Mouse (Mus musculus): ENCODE data around the gene Tspo. TPM values are rescaled to one million over a fixed set of nuclear protein-coding genes. Genes with fewer than 3 reads are reported as not detected.

Gene Tspo
- polyA plus RNA-seq, 1 experiment from 2014 or later: 144 TPM

GRCm38 (mm10) chr15:83569682-83570081, 6.3 kb downstream of the Tspo start:
- no peak overlapping the region for H3K27ac ChIP-seq (ENCODE audit: low read depth, low read length)
- no peak overlapping the region for H3K4me3 ChIP-seq (ENCODE audit: low read depth, low read length)
- H3K4me1 ChIP-seq (replicated peaks; ENCODE audit: control insufficient read depth, insufficient read depth, low read length): peaks cover 16% of the 10 kb centered on the region
- DNase-seq (ENCODE audit: low spot score) (no peak), ATAC-seq (replicated peaks; ENCODE audit: low FRiP score) (0 out of 2 replicates have a peak, but pooled peaks have one; percentile 29)
- H3K36me3 ChIP-seq (ENCODE audit: control insufficient read depth, insufficient read depth, low read length): peaks cover 3% of the 10 kb centered on the region; the same call in 1 of the 2 replicates
- no peaks in the 10 kb centered on the region for H3K9me3 ChIP-seq (ENCODE audit: control insufficient read depth, low read length)
- WGBS: 48% methylated on average over 11 of the region's 11 CpGs
- no peak overlapping the region for H3K9ac ChIP-seq (ENCODE audit: low read depth, low read length)
- H3K27me3 ChIP-seq (replicated peaks; ENCODE audit: control insufficient read depth, insufficient read depth, low read length): no peaks in the 10 kb centered on the region
- H3K4me2 ChIP-seq: no peak overlapping the region

GRCm38 (mm10) chr15:83570641-83571040, 7.2 kb downstream of the Tspo start:
- WGBS: 62% methylated on average over 2 of the region's 2 CpGs
- Histone ChIP-seq H3K9ac (ENCODE audit: low read depth, low read length) (no peak overlapping the region), H3K4me3 (ENCODE audit: low read depth, low read length) (no peak overlapping the region), H3K4me1 (replicated peaks; ENCODE audit: control insufficient read depth, insufficient read depth, low read length) (peaks cover 8% of the 10 kb centered on the region), H3K36me3 (ENCODE audit: control insufficient read depth, insufficient read depth, low read length) (peaks cover 12% of the 10 kb centered on the region; the same call in 1 of the 2 replicates), H3K4me2 (no peak overlapping the region), H3K27me3 (replicated peaks; ENCODE audit: control insufficient read depth, insufficient read depth, low read length) (no peaks in the 10 kb centered on the region), H3K9me3 (ENCODE audit: control insufficient read depth, low read length) (no peaks in the 10 kb centered on the region), H3K27ac (ENCODE audit: low read depth, low read length) (no peak overlapping the region)
- no peak for ATAC-seq (replicated peaks; ENCODE audit: low FRiP score)
- no peak for DNase-seq (ENCODE audit: low spot score)

- Histone ChIP-seq H3K9ac (ENCODE audit: low read depth, low read length) (no peak overlapping the region), H3K9me3 (ENCODE audit: control insufficient read depth, low read length) (no peaks in the 10 kb centered on the region), H3K4me2 (no peak overlapping the region), H3K4me1 (replicated peaks; ENCODE audit: control insufficient read depth, insufficient read depth, low read length) (peaks cover 3% of the 10 kb centered on the region; the same call in 1 of the 2 replicates), H3K36me3 (ENCODE audit: control insufficient read depth, insufficient read depth, low read length) (peaks cover 21% of the 10 kb centered on the region), H3K4me3 (ENCODE audit: low read depth, low read length) (no peak overlapping the region), H3K27me3 (replicated peaks; ENCODE audit: control insufficient read depth, insufficient read depth, low read length) (no peaks in the 10 kb centered on the region), H3K27ac (ENCODE audit: low read depth, low read length) (no peak overlapping the region)
- ATAC-seq (replicated peaks; ENCODE audit: low FRiP score) (no peak), DNase-seq (ENCODE audit: low spot score) (no peak)
- WGBS: 89% methylated on average over 5 of the region's 5 CpGs
These were observed 8.2 kb downstream of the Tspo start for GRCm38 (mm10) chr15:83571636-83572035.

- Histone ChIP-seq H3K27me3 (replicated peaks; ENCODE audit: control insufficient read depth, insufficient read depth, low read length) (no peaks in the 10 kb centered on the region), H3K36me3 (ENCODE audit: control insufficient read depth, insufficient read depth, low read length) (peaks cover 22% of the 10 kb centered on the region), H3K9ac (ENCODE audit: low read depth, low read length) (no peak overlapping the region), H3K4me2 (no peak overlapping the region), H3K4me3 (ENCODE audit: low read depth, low read length) (no peak overlapping the region), H3K27ac (ENCODE audit: low read depth, low read length) (no peak overlapping the region), H3K4me1 (replicated peaks; ENCODE audit: control insufficient read depth, insufficient read depth, low read length) (no peaks in the 10 kb centered on the region), H3K9me3 (ENCODE audit: control insufficient read depth, low read length) (no peaks in the 10 kb centered on the region)
- DNase-seq (ENCODE audit: low spot score) (no peak), ATAC-seq (replicated peaks; ENCODE audit: low FRiP score) (no peak)
- WGBS: 81% methylated on average over 4 of the region's 4 CpGs
These were observed 8.7 kb downstream of the Tspo start for GRCm38 (mm10) chr15:83572132-83572531.

GRCm38 (mm10) chr15:83573606-83574005, 10.2 kb downstream of the Tspo start:
- Histone ChIP-seq H3K36me3 (ENCODE audit: control insufficient read depth, insufficient read depth, low read length) (peaks cover 25% of the 10 kb centered on the region), H3K4me2 (no peak overlapping the region)

GRCm38 (mm10) chr15:83574731-83575351, 11.4 kb downstream of the Tspo start:
- WGBS: 78% methylated on average over 6 of the region's 6 CpGs
- Histone ChIP-seq H3K27ac (ENCODE audit: low read depth, low read length) (no peak overlapping the region), H3K9ac (ENCODE audit: low read depth, low read length) (no peak overlapping the region), H3K4me2 (no peak overlapping the region), H3K4me1 (replicated peaks; ENCODE audit: control insufficient read depth, insufficient read depth, low read length) (no peaks in the 10 kb centered on the region), H3K9me3 (ENCODE audit: control insufficient read depth, low read length) (no peaks in the 10 kb centered on the region), H3K36me3 (ENCODE audit: control insufficient read depth, insufficient read depth, low read length) (peaks cover 36% of the 10 kb centered on the region), H3K27me3 (replicated peaks; ENCODE audit: control insufficient read depth, insufficient read depth, low read length) (no peaks in the 10 kb centered on the region), H3K4me3 (ENCODE audit: low read depth, low read length) (no peak overlapping the region)
- DNase-seq (ENCODE audit: low spot score) (no peak), ATAC-seq (replicated peaks; ENCODE audit: low FRiP score) (no peak)

More at GRCm38 (mm10) chr15:83573606-83574005, 10.2 kb downstream of the Tspo start:
- H3K9ac ChIP-seq (ENCODE audit: low read depth, low read length): no peak overlapping the region
- no peak overlapping the region for H3K27ac ChIP-seq (ENCODE audit: low read depth, low read length)
- no peaks in the 10 kb centered on the region for H3K9me3 ChIP-seq (ENCODE audit: control insufficient read depth, low read length)
- no peaks in the 10 kb centered on the region for H3K27me3 ChIP-seq (replicated peaks; ENCODE audit: control insufficient read depth, insufficient read depth, low read length)
- ATAC-seq (replicated peaks; ENCODE audit: low FRiP score): no peak
- H3K4me3 ChIP-seq (ENCODE audit: low read depth, low read length): no peak overlapping the region
- DNase-seq (ENCODE audit: low spot score): no peak
- no peaks in the 10 kb centered on the region for H3K4me1 ChIP-seq (replicated peaks; ENCODE audit: control insufficient read depth, insufficient read depth, low read length)
- WGBS: 93% methylated on average over 12 of the region's 12 CpGs

- Histone ChIP-seq H3K27ac (ENCODE audit: low read depth, low read length) (no peak overlapping the region), H3K4me3 (ENCODE audit: low read depth, low read length) (no peak overlapping the region), H3K27me3 (replicated peaks; ENCODE audit: control insufficient read depth, insufficient read depth, low read length) (no peaks in the 10 kb centered on the region), H3K9ac (ENCODE audit: low read depth, low read length) (no peak overlapping the region), H3K36me3 (ENCODE audit: control insufficient read depth, insufficient read depth, low read length) (peaks cover 40% of the 10 kb centered on the region), H3K4me2 (no peak overlapping the region), H3K4me1 (replicated peaks; ENCODE audit: control insufficient read depth, insufficient read depth, low read length) (no peaks in the 10 kb centered on the region), H3K9me3 (ENCODE audit: control insufficient read depth, low read length) (no peaks in the 10 kb centered on the region)
- WGBS: 90% methylated on average over 8 of the region's 8 CpGs
- ATAC-seq (replicated peaks; ENCODE audit: low FRiP score): no peak
- DNase-seq (ENCODE audit: low spot score): no peak
These were observed 12.2 kb downstream of the Tspo start for GRCm38 (mm10) chr15:83575543-83575942.

- no peak overlapping the region for H3K9ac ChIP-seq (ENCODE audit: low read depth, low read length)
- H3K27ac ChIP-seq (ENCODE audit: low read depth, low read length): no peak overlapping the region
- H3K27me3 ChIP-seq (replicated peaks; ENCODE audit: control insufficient read depth, insufficient read depth, low read length): no peaks in the 10 kb centered on the region
- H3K4me1 ChIP-seq (replicated peaks; ENCODE audit: control insufficient read depth, insufficient read depth, low read length): no peaks in the 10 kb centered on the region
- H3K9me3 ChIP-seq (ENCODE audit: control insufficient read depth, low read length): no peaks in the 10 kb centered on the region
- DNase-seq (ENCODE audit: low spot score): no peak
- H3K4me3 ChIP-seq (ENCODE audit: low read depth, low read length): no peak overlapping the region
- 92% methylated on average over 9 of the region's 9 CpGs for WGBS
- peaks cover 51% of the 10 kb centered on the region for H3K36me3 ChIP-seq (ENCODE audit: control insufficient read depth, insufficient read depth, low read length)
- no peak for ATAC-seq (replicated peaks; ENCODE audit: low FRiP score)
- no peak overlapping the region for H3K4me2 ChIP-seq
These were observed 13.3 kb downstream of the Tspo start for GRCm38 (mm10) chr15:83576651-83577050.

- no peak for ATAC-seq (replicated peaks; ENCODE audit: low FRiP score)
- no peak for DNase-seq (ENCODE audit: low spot score)
- Histone ChIP-seq H3K9me3 (ENCODE audit: control insufficient read depth, low read length) (peaks cover 10% of the 10 kb centered on the region), H3K4me2 (no peak overlapping the region), H3K27ac (ENCODE audit: low read depth, low read length) (no peak overlapping the region), H3K9ac (ENCODE audit: low read depth, low read length) (no peak overlapping the region), H3K4me1 (replicated peaks; ENCODE audit: control insufficient read depth, insufficient read depth, low read length) (peaks cover 12% of the 10 kb centered on the region), H3K4me3 (ENCODE audit: low read depth, low read length) (no peak overlapping the region), H3K36me3 (ENCODE audit: control insufficient read depth, insufficient read depth, low read length) (peaks cover 78% of the 10 kb centered on the region), H3K27me3 (replicated peaks; ENCODE audit: control insufficient read depth, insufficient read depth, low read length) (no peaks in the 10 kb centered on the region)
- WGBS: 84% methylated on average over 4 of the region's 4 CpGs
These were observed 19.5 kb downstream of the Tspo start for GRCm38 (mm10) chr15:83582931-83583330.

Data from liver, embryonic 11.5 days (tissue).